Mouse (Mus musculus): ENCODE results near the gene Otol1. TPM values are rescaled to one million over a fixed set of nuclear protein-coding genes. Genes with fewer than 3 reads are reported as not detected.

Gene Otol1
- total RNA-seq (2012; rRNA removed): 0.09 TPM in 1 of 2 replicates, not detected in the other

- H3K4me1 ChIP-seq (ENCODE audit: control insufficient read depth in 2 of 2, insufficient read depth in 2 of 2, low read length in 2 of 2, poor library complexity in 1 of 2): no peaks in the 10 kb centered on the region
- TF ChIP-seq ZC3H11A (IDR thresholded peaks at IDR 0.05; ENCODE audit: borderline replicate concordance, low read depth, low read length) (no peak), CHD2 (IDR thresholded peaks at IDR 0.05; ENCODE audit: low read depth, low read length) (no peak), ZNF384 (IDR thresholded peaks at IDR 0.05; ENCODE audit: low read depth, low read length) (no peak), MAFK (IDR thresholded peaks at IDR 0.05; ENCODE audit: insufficient read depth, low read depth, low read length) (no peak), HCFC1 (IDR thresholded peaks at IDR 0.05; ENCODE audit: borderline replicate concordance, insufficient read depth, low read length) (no peak)
- in situ Hi-C loops (cut with MboI; ENCODE audit: low sequenced_read_pairs in 2 of 2, unreplicated experiment in 2 of 2): no loop called here
Observed at GRCm38 (mm10) chr3:70007313-70007712, at the start of gene Otol1. Gene Otol1, plus strand, starts transcription at chr3:70007613.

GRCm38 (mm10) chr3:69962187-69962586 is 45.2 kb upstream of the Otol1 start:
- Histone ChIP-seq H3K36me3 (ENCODE audit: control insufficient read depth, insufficient read depth, low read length, poor library complexity, severe bottlenecking) (no peaks in the 10 kb centered on the region; the same call in 1 of the 2 replicates), H3K27ac (ENCODE audit: insufficient read depth, low read depth, low read length, poor library complexity, severe bottlenecking) (no peak overlapping the region), H3K9me3 (ENCODE audit: control insufficient read depth, insufficient read depth, low read depth, low read length) (0 out of 2 replicates have a peak, but pooled peaks cover 2% of the 10 kb centered on the region), H3K4me3 (ENCODE audit: insufficient read depth in 1 of 2, low read depth in 1 of 2, low read length in 2 of 2, poor library complexity in 1 of 2, severe bottlenecking in 1 of 2) (no peak overlapping the region), H3K9ac (ENCODE audit: insufficient read depth, low read depth, low read length, poor library complexity, severe bottlenecking) (no peak overlapping the region), H3K4me1 (ENCODE audit: control insufficient read depth in 2 of 2, insufficient read depth in 2 of 2, low read length in 2 of 2, poor library complexity in 1 of 2) (no peaks in the 10 kb centered on the region)
- TF ChIP-seq MAFK (IDR thresholded peaks at IDR 0.05; ENCODE audit: insufficient read depth, low read depth, low read length) (no peak), CHD2 (IDR thresholded peaks at IDR 0.05; ENCODE audit: low read depth, low read length) (no peak), ZC3H11A (IDR thresholded peaks at IDR 0.05; ENCODE audit: borderline replicate concordance, low read depth, low read length) (no peak), HCFC1 (IDR thresholded peaks at IDR 0.05; ENCODE audit: borderline replicate concordance, insufficient read depth, low read length) (no peak), ZNF384 (IDR thresholded peaks at IDR 0.05; ENCODE audit: low read depth, low read length) (no peak)
- peak; percentile 41 for DNase-seq (ENCODE audit: low read depth, low spot score)
- in situ Hi-C loops (cut with MboI; ENCODE audit: low sequenced_read_pairs in 2 of 2, unreplicated experiment in 2 of 2): no loop called here

More at GRCm38 (mm10) chr3:70007313-70007712, at the start of gene Otol1:
- no peaks in the 10 kb centered on the region for H3K36me3 ChIP-seq (ENCODE audit: control insufficient read depth, insufficient read depth, low read length, poor library complexity, severe bottlenecking)
- no peak within 1 kb of the TSS for H3K27ac ChIP-seq (ENCODE audit: insufficient read depth, low read depth, low read length, poor library complexity, severe bottlenecking)
- no peak for DNase-seq (ENCODE audit: low read depth, low spot score)
- H3K4me3 ChIP-seq (ENCODE audit: insufficient read depth in 1 of 2, low read depth in 1 of 2, low read length in 2 of 2, poor library complexity in 1 of 2, severe bottlenecking in 1 of 2): no peak within 1 kb of the TSS
- H3K9me3 ChIP-seq (ENCODE audit: control insufficient read depth, insufficient read depth, low read depth, low read length): no peaks in the 10 kb centered on the region
- H3K9ac ChIP-seq (ENCODE audit: insufficient read depth, low read depth, low read length, poor library complexity, severe bottlenecking): no peak within 1 kb of the TSS

GRCm38 (mm10) chr3:69971482-69972097 is 35.8 kb upstream of the Otol1 start:
- H3K9ac ChIP-seq (ENCODE audit: insufficient read depth, low read depth, low read length, poor library complexity, severe bottlenecking): no peak overlapping the region
- in situ Hi-C loops (cut with MboI; ENCODE audit: low sequenced_read_pairs in 2 of 2, unreplicated experiment in 2 of 2): no loop called here
- H3K9me3 ChIP-seq (ENCODE audit: control insufficient read depth, insufficient read depth, low read depth, low read length): no peaks in the 10 kb centered on the region
- H3K36me3 ChIP-seq (ENCODE audit: control insufficient read depth, insufficient read depth, low read length, poor library complexity, severe bottlenecking): no peaks in the 10 kb centered on the region
- no peaks in the 10 kb centered on the region for H3K4me1 ChIP-seq (ENCODE audit: control insufficient read depth in 2 of 2, insufficient read depth in 2 of 2, low read length in 2 of 2, poor library complexity in 1 of 2)
- H3K27ac ChIP-seq (ENCODE audit: insufficient read depth, low read depth, low read length, poor library complexity, severe bottlenecking): no peak overlapping the region
- H3K4me3 ChIP-seq (ENCODE audit: insufficient read depth in 1 of 2, low read depth in 1 of 2, low read length in 2 of 2, poor library complexity in 1 of 2, severe bottlenecking in 1 of 2): no peak overlapping the region
- TF ChIP-seq ZC3H11A (IDR thresholded peaks at IDR 0.05; ENCODE audit: borderline replicate concordance, low read depth, low read length): no peak
- TF ChIP-seq HCFC1 (IDR thresholded peaks at IDR 0.05; ENCODE audit: borderline replicate concordance, insufficient read depth, low read length): no peak
- no peak for TF ChIP-seq MAFK (IDR thresholded peaks at IDR 0.05; ENCODE audit: insufficient read depth, low read depth, low read length)
- no peak for TF ChIP-seq ZNF384 (IDR thresholded peaks at IDR 0.05; ENCODE audit: low read depth, low read length)
- TF ChIP-seq CHD2 (IDR thresholded peaks at IDR 0.05; ENCODE audit: low read depth, low read length): no peak
- DNase-seq (ENCODE audit: low read depth, low spot score): no peak

- H3K9me3 ChIP-seq (ENCODE audit: control insufficient read depth, insufficient read depth, low read depth, low read length): no peaks in the 10 kb centered on the region
- no peak overlapping the region for H3K27ac ChIP-seq (ENCODE audit: insufficient read depth, low read depth, low read length, poor library complexity, severe bottlenecking)
- no peak for TF ChIP-seq MAFK (IDR thresholded peaks at IDR 0.05; ENCODE audit: insufficient read depth, low read depth, low read length)
- H3K36me3 ChIP-seq (ENCODE audit: control insufficient read depth, insufficient read depth, low read length, poor library complexity, severe bottlenecking): no peaks in the 10 kb centered on the region
- no peaks in the 10 kb centered on the region for H3K4me1 ChIP-seq (ENCODE audit: control insufficient read depth in 2 of 2, insufficient read depth in 2 of 2, low read length in 2 of 2, poor library complexity in 1 of 2)
- no peak overlapping the region for H3K9ac ChIP-seq (ENCODE audit: insufficient read depth, low read depth, low read length, poor library complexity, severe bottlenecking)
- in situ Hi-C loops (cut with MboI; ENCODE audit: low sequenced_read_pairs in 2 of 2, unreplicated experiment in 2 of 2): no loop called here
- H3K4me3 ChIP-seq (ENCODE audit: insufficient read depth in 1 of 2, low read depth in 1 of 2, low read length in 2 of 2, poor library complexity in 1 of 2, severe bottlenecking in 1 of 2): no peak overlapping the region
- no peak for DNase-seq (ENCODE audit: low read depth, low spot score)
Observed at GRCm38 (mm10) chr3:69978092-69978491, 29.3 kb upstream of the Otol1 start.

DNA sequence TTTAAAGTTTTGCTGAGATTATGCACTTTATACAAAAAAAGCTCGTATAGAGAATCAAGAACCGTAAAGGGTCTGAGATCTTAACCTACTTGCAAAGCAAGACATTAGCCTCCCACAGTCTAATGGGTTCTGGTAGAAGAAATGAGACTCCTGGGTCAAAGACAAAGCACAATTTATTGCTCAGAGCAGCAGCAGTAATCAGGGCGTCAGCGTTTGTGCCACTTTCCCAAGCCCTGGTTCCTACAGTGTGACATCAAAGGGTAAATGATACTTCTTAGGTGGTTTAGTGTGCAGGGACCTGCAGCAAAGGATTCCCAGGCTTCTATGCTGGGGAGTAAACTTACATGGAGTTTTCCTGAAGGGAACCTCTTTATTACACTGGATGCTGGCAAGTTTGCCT is 13.6 kb upstream of the Otol1 start:
- TF ChIP-seq MAFK (IDR thresholded peaks at IDR 0.05; ENCODE audit: insufficient read depth, low read depth, low read length) (no peak), ZNF384 (IDR thresholded peaks at IDR 0.05; ENCODE audit: low read depth, low read length) (no peak), CHD2 (IDR thresholded peaks at IDR 0.05; ENCODE audit: low read depth, low read length) (no peak), ZC3H11A (IDR thresholded peaks at IDR 0.05; ENCODE audit: borderline replicate concordance, low read depth, low read length) (no peak), HCFC1 (IDR thresholded peaks at IDR 0.05; ENCODE audit: borderline replicate concordance, insufficient read depth, low read length) (no peak)
- in situ Hi-C loops (cut with MboI; ENCODE audit: low sequenced_read_pairs in 2 of 2, unreplicated experiment in 2 of 2): no loop called here
- no peaks in the 10 kb centered on the region for H3K9me3 ChIP-seq (ENCODE audit: control insufficient read depth, insufficient read depth, low read depth, low read length)

More for the DNA sequence above, 13.6 kb upstream of the Otol1 start:
- Histone ChIP-seq H3K9ac (ENCODE audit: insufficient read depth, low read depth, low read length, poor library complexity, severe bottlenecking) (no peak overlapping the region), H3K4me1 (ENCODE audit: control insufficient read depth in 2 of 2, insufficient read depth in 2 of 2, low read length in 2 of 2, poor library complexity in 1 of 2) (no peaks in the 10 kb centered on the region), H3K36me3 (ENCODE audit: control insufficient read depth, insufficient read depth, low read length, poor library complexity, severe bottlenecking) (no peaks in the 10 kb centered on the region), H3K4me3 (ENCODE audit: insufficient read depth in 1 of 2, low read depth in 1 of 2, low read length in 2 of 2, poor library complexity in 1 of 2, severe bottlenecking in 1 of 2) (no peak overlapping the region), H3K27ac (ENCODE audit: insufficient read depth, low read depth, low read length, poor library complexity, severe bottlenecking) (no peak overlapping the region)
- DNase-seq (ENCODE audit: low read depth, low spot score): no peak

Measured in ES-E14 (cell line).